Comparison of ENCODE assay signal across 8 mouse cellular contexts in the genomic region with DNA sequence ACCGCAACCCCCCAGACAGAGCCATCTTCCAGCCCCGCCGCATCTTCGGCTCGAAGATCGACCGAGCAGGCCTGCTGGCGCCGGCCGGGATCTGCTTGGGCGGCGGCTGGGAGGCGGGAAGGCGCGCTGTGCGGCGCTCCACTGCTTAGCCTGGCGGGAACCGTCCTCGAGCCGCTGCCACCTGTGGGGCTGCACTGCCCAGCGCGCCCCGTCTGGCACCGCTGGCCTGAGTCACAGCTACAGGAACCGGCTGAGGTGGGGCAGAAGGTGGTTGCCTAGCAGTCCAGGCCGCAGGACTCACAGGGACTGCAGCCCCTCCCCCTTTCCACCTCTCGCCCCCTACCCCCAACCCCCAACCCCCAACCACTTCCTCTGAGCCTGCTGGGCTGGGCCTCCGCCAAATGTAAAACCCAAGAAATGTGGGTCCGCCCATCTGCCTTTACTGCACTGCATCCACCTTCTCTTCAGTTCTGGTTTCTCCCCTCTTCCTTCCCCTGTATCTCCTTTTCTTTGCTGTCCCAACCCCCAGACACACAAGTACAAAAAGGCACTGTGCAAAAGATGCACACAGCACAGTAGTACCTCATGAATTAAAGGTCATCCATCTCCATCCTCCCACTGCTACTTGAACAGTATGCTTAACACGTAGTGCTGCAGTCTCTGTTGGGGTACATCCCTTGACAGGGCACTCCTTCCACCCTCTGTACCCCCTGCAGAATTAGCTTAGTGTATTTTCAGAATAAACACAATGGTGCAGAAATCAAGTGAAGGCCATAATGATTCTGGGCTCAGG. TPM values are rescaled to one million over a fixed set of nuclear protein-coding genes. Genes with fewer than 3 reads are reported as not detected.
DNase-seq lines count a peak whose midpoint lies in the region; ATAC-seq and TF ChIP-seq lines count a peak whose summit lies in the region.

A gene (minus strand): TSS at position 308 of the 793 bp plus-strand sequence.

- no peaks in the 10 kb centered on the region for H3K9me3 ChIP-seq in forebrain, embryonic 11.5 days (ENCODE audit: control insufficient read depth, low read length)
- H3K9me3 ChIP-seq in heart, embryonic 15.5 days (replicated peaks): no peaks in the 10 kb centered on the region
- H3K9me3 ChIP-seq in liver, embryonic 11.5 days (ENCODE audit: control insufficient read depth, low read length): no peaks in the 10 kb centered on the region

- no peak within 1 kb of the TSS for H3K27ac ChIP-seq in cerebellum, adult 2 months (ENCODE audit: insufficient read depth, low read length)
- H3K27ac ChIP-seq in forebrain, embryonic 11.5 days (ENCODE audit: low read depth, low read length): no peak within 1 kb of the TSS
- peak within 1 kb of the TSS; percentile 37 for H3K27ac ChIP-seq in heart, embryonic 15.5 days
- peak within 1 kb of the TSS; percentile 25; the same call in 1 of the 2 replicates for H3K27ac ChIP-seq in liver, embryonic 11.5 days (ENCODE audit: low read depth, low read length)

- TF ChIP-seq POLR2A in cerebellum, adult 2 months (IDR thresholded peaks at IDR 0.05; ENCODE audit: borderline replicate concordance, insufficient read depth, low read length): no peak

- no peaks in the 10 kb centered on the region for H3K36me3 ChIP-seq in forebrain, embryonic 11.5 days (ENCODE audit: control insufficient read depth, insufficient read depth, low read length)
- no peaks in the 10 kb centered on the region for H3K36me3 ChIP-seq in heart, embryonic 15.5 days
- H3K36me3 ChIP-seq in liver, embryonic 11.5 days (ENCODE audit: control insufficient read depth, insufficient read depth, low read length): no peaks in the 10 kb centered on the region
- H3K36me3 ChIP-seq in splenic B cell, adult 2 months (ENCODE audit: control insufficient read depth, insufficient read depth, low read length, poor library complexity, severe bottlenecking): no peaks in the 10 kb centered on the region

- WGBS in cerebellum, adult 2 months: 10% methylated on average over 29 of the region's 31 CpGs
- WGBS in forebrain, embryonic 11.5 days: 14% methylated on average over 20 of the region's 31 CpGs
- WGBS in heart, embryonic 15.5 days: 18% methylated on average over 16 of the region's 31 CpGs
- WGBS in liver, embryonic 11.5 days: 9% methylated on average over 17 of the region's 31 CpGs

- peak; percentile 95 for ATAC-seq in forebrain, embryonic 11.5 days (replicated peaks; ENCODE audit: low FRiP score)
- ATAC-seq in heart, embryonic 15.5 days (replicated peaks; ENCODE audit: insufficient number of reproducible peaks, insufficient read depth, low FRiP score, low read depth): peak; percentile 85
- ATAC-seq in liver, embryonic 11.5 days (replicated peaks; ENCODE audit: low FRiP score): peak; percentile 94

- peak within 1 kb of the TSS; percentile 72 for H3K4me2 ChIP-seq in forebrain, embryonic 11.5 days (ENCODE audit: low read depth, low read length, severe bottlenecking)
- H3K4me2 ChIP-seq in heart, embryonic 15.5 days: peak within 1 kb of the TSS; percentile 63
- H3K4me2 ChIP-seq in liver, embryonic 11.5 days: peak within 1 kb of the TSS; percentile 74

- H3K9ac ChIP-seq in forebrain, embryonic 11.5 days (ENCODE audit: low read length): peak within 1 kb of the TSS; percentile 50
- peak within 1 kb of the TSS; percentile 54 for H3K9ac ChIP-seq in heart, embryonic 15.5 days
- peak within 1 kb of the TSS; percentile 70 for H3K9ac ChIP-seq in liver, embryonic 11.5 days (ENCODE audit: low read depth, low read length)

- peak in 1 of 2 experiments; percentile 8 for DNase-seq in cerebellum, adult 2 months
- DNase-seq in cerebellum, adult 11-12 months: no peak
- peak; percentile 82 for DNase-seq in forebrain, embryonic 11.5 days (ENCODE audit: low spot score)
- peak; percentile 76 for DNase-seq in kidney, postnatal 10 days
- peak; percentile 47 for DNase-seq in liver, embryonic 11.5 days (ENCODE audit: low spot score)
- DNase-seq in naive thymus-derived CD4-positive, alpha-beta T cell, adult 2 months (ENCODE audit: low read depth): peak; percentile 68
- DNase-seq in splenic B cell, adult 2 months (ENCODE audit: low read depth, low spot score): peak; percentile 4

- no peak for TF ChIP-seq CTCF in cerebellum, adult 2 months (IDR thresholded peaks at IDR 0.05; ENCODE audit: borderline replicate concordance, insufficient read depth, low read depth, low read length)

- no peaks in the 10 kb centered on the region for H3K27me3 ChIP-seq in cerebellum, adult 2 months (ENCODE audit: control insufficient read depth, insufficient read depth, low read length)
- peaks cover 4% of the 10 kb centered on the region; the same call in 1 of the 2 replicates for H3K27me3 ChIP-seq in forebrain, embryonic 11.5 days (ENCODE audit: control insufficient read depth, insufficient read depth, low read length)
- no peaks in the 10 kb centered on the region for H3K27me3 ChIP-seq in heart, embryonic 15.5 days
- H3K27me3 ChIP-seq in liver, embryonic 11.5 days (replicated peaks; ENCODE audit: control insufficient read depth, insufficient read depth, low read length): peaks cover 12% of the 10 kb centered on the region
- no peaks in the 10 kb centered on the region for H3K27me3 ChIP-seq in splenic B cell, adult 2 months (ENCODE audit: control insufficient read depth, insufficient read depth, low read length, poor library complexity, severe bottlenecking)

- peak within 1 kb of the TSS; percentile 63 for H3K4me3 ChIP-seq in cerebellum, adult 2 months (replicated peaks; ENCODE audit: insufficient read depth, low read depth, low read length)
- H3K4me3 ChIP-seq in forebrain, embryonic 11.5 days (ENCODE audit: low read depth, low read length): peak within 1 kb of the TSS; percentile 42
- H3K4me3 ChIP-seq in heart, embryonic 15.5 days: peak within 1 kb of the TSS; percentile 58
- H3K4me3 ChIP-seq in liver, embryonic 11.5 days (ENCODE audit: low read depth, low read length): peak within 1 kb of the TSS; percentile 55

- H3K4me1 ChIP-seq in cerebellum, adult 2 months (ENCODE audit: control insufficient read depth, insufficient read depth, low read length): no peaks in the 10 kb centered on the region
- no peaks in the 10 kb centered on the region for H3K4me1 ChIP-seq in forebrain, embryonic 11.5 days (replicated peaks; ENCODE audit: control insufficient read depth, insufficient read depth, low read length)
- no peaks in the 10 kb centered on the region for H3K4me1 ChIP-seq in heart, embryonic 15.5 days (replicated peaks)
- H3K4me1 ChIP-seq in liver, embryonic 11.5 days (replicated peaks; ENCODE audit: control insufficient read depth, insufficient read depth, low read length): no peaks in the 10 kb centered on the region

RNA-seq across cellular contexts. Expression of the gene that starts here (rescaled TPM):
- 1.3 and 1.6 TPM in 2 replicates for polyA plus RNA-seq in cerebellum, adult 2 months (2012; rRNA removed)
- 13.1 and 13.7 TPM in 2 replicates for polyA plus RNA-seq in forebrain, embryonic 11.5 days (2014; fragmentation: Nextera tagmentation; extraction: Ambion mirVana)
- polyA plus RNA-seq in heart, embryonic 15.5 days (2015; fragmentation: Nextera tagmentation; extraction: Ambion mirVana): 4.1 and 5.4 TPM in 2 replicates
- polyA plus RNA-seq in liver, embryonic 11.5 days (2014; fragmentation: Nextera tagmentation; extraction: Ambion mirVana): 8.0 and 8.4 TPM in 2 replicates

Comparison
In these comparisons a context has a peak if more than half of its experiments do, and no peak if none do; other contexts are left out.
1. H3K27ac ChIP-seq: peak in heart, embryonic 15.5 days (single experiment) and liver, embryonic 11.5 days (single experiment); none in cerebellum, adult 2 months (single experiment) and forebrain, embryonic 11.5 days (single experiment).
2. Peak in every context shown above with its lines, with median percentiles within 50 percentile points of each other: H3K4me3 ChIP-seq, ATAC-seq, H3K4me2 ChIP-seq and H3K9ac ChIP-seq.